Mouse (Mus musculus): ENCODE results near the gene Tmem251.

Tmem251 gene

DNA sequence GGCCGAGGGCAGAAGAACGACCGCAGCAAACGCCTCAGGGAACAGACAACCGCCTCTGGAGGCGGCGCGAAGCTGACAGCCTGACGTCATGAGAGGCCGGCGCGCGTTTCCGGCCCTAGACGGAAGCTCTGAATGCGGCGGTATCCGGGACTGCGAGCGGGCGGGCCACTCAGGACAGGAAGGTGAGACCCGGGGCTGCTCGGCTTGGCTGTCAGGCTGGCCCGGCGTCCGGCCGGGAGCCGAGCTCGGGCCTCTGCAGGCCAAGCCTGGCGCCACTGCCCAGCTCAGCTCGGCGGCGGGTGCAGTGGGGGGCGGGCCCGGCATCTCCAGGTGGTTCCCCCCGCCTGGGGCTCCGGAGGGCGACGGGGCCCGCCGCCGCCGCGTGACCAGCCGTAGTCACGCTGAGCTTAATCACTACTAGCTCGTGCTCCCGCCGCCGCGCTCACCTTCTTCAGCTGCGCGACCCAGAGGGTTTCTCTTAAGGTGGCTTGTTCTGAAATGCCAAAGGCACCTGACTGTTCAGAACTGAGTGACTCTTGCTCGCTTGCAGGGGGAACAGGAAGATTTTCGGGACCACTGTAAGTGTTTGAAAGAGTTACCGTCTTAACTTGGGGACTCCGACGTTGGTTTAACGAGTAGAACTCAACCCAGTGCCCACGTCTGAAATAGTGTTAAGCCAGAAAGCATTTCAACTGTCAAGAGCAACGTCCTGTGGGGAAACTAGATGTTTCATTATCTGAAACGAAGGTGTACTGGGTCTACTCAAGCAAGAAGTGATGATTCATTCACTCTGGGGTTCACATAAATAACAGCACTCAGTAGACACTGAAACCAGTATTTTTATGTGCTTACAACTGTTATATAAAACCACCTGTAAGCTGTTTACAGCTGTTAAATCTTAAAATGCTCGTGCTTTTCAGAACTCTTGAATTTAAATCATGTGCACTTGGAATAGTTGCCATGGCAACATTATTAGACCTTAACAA is at the start of gene Tmem251, which contains the start of gene Moap1:
Gene Tmem251, plus strand, starts transcription at position 174 of the 986 bp plus-strand sequence.
Gene Moap1, minus strand, starts transcription at position 73 of the 986 bp plus-strand sequence.
- peak; percentile 66 for DNase-seq (ENCODE audit: low read depth, low spot score)

GRCm38 (mm10) chr12:102695369-102696239 is 48.0 kb upstream of the Tmem251 start:
- no peak for DNase-seq (ENCODE audit: low read depth, low spot score)

GRCm38 (mm10) chr12:102696635-102697354 is 46.8 kb upstream of the Tmem251 start:
- no peak for DNase-seq (ENCODE audit: low read depth, low spot score)

GRCm38 (mm10) chr12:102697381-102697780 is 46.2 kb upstream of the Tmem251 start:
- no peak for DNase-seq (ENCODE audit: low read depth, low spot score)

DNA sequence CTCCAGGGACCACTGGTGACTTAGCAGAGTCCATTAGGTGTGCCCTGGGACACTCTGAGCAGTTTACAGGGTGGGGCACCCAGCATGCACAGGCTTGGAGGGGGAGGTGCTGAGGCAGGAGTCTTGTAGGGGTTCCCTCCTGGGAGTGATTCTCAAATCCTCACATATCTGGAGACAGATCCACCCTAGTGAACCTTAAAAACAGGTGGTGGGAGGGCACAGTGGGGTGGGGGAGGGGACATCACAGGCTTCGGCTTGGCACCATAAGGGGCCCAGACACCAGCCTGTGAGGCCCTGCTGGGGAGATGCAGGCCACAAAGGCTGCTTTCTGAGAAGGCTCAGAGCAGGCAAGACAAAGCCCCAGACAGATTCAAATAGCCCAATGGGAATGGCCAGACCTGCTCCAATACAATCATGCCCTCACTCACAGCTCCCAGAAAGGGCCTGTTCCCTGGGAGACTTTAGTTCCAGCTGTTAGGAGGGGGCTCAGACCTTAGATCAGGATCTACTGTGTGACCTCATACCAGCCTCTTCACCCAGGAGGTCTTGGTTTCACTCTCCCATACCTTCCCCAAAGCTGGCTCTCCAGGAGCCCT is 45.4 kb upstream of the Tmem251 start:
- DNase-seq (ENCODE audit: low read depth, low spot score) = no peak

- no peak for DNase-seq (ENCODE audit: low read depth, low spot score)
Measured at GRCm38 (mm10) chr12:102699156-102699555, 44.4 kb upstream of the Tmem251 start.

DNA sequence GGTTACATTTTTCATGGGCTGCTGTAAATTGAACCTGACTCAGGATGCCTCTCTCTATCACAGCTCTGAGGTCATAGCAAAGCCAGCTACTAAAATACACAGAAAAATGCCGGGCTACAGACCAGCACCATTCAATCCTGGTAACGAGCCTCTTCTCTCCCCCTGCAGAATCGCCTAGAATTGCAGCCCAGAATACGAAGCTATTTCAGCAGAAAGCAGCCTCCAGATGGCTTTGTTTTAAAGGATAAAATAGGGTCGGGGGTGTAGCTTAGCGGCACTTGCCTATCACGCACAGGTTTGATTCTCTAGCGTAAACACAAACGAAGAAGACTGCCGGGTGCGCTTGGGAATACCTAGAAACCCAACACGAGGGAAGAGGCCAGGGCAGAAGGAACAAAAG is 43.1 kb upstream of the Tmem251 start:
- no peak for DNase-seq (ENCODE audit: low read depth, low spot score)

DNA sequence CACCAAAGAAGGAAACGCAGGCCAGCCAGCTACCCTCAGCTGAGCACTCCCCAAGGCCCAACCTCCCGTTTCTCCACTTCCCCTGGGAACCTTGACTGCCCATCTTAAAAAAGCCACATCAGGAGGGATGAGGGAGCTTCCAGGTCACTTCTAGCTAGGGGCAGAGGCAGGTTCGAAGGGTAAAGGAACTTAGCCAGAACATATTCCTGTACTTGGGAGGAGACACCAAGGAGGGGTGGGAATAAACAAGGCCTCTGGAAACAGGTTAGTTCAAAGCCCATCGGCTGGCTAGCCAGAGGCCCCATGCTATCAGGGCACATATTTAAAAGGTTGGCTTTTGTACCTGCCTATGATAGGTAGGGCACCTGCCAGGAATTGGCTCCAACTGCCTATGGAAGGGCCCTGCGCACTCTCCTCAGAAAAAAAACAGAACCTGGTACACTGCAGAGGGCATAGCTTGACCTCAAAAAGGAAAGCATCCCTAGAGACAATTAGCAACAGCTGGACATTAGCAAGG is 41.8 kb upstream of the Tmem251 start:
- DNase-seq (ENCODE audit: low read depth, low spot score) = no peak

GRCm38 (mm10) chr12:102702356-102703110 is 41.0 kb upstream of the Tmem251 start:
- peak; percentile 71 for DNase-seq (ENCODE audit: low read depth, low spot score)

DNA sequence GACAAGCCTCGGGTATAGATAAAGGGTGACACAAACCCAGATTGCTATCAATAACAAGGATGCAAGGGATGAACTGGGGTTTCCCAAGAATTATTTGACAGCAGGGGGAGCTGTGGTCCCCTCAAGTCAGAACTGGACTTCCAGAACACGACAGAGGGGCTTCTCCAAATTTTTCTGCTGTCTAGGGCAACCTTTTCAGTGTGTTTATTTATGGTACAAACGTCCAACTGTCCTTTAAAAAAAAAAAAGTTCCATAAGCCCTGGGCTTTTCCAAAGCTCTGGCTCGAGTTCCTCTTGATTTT is 40.5 kb upstream of the Tmem251 start:
- no peak for DNase-seq (ENCODE audit: low read depth, low spot score)

DNA sequence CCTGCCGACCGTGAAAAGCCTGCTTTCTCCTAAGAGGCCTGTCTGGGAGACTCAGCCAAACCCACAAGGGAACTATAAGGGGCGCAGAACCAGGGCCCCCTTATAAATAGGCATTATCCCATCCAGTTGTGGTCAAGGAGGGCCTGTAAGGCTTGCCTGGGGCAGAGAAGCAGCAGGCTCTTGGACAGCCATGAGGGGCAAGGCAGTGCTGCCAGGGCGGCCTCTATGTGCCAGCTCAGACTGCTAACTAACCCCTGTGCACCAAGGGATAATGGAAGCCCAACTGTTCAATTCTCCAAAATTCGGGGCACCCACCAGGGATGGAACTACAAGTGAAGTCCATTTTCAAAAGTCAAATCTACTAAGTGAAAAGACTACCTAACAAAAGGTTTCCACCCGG is 40.1 kb upstream of the Tmem251 start:
- no peak for DNase-seq (ENCODE audit: low read depth, low spot score)

GRCm38 (mm10) chr12:102703921-102704408 is 39.6 kb upstream of the Tmem251 start:
- DNase-seq (ENCODE audit: low read depth, low spot score) = no peak

DNA sequence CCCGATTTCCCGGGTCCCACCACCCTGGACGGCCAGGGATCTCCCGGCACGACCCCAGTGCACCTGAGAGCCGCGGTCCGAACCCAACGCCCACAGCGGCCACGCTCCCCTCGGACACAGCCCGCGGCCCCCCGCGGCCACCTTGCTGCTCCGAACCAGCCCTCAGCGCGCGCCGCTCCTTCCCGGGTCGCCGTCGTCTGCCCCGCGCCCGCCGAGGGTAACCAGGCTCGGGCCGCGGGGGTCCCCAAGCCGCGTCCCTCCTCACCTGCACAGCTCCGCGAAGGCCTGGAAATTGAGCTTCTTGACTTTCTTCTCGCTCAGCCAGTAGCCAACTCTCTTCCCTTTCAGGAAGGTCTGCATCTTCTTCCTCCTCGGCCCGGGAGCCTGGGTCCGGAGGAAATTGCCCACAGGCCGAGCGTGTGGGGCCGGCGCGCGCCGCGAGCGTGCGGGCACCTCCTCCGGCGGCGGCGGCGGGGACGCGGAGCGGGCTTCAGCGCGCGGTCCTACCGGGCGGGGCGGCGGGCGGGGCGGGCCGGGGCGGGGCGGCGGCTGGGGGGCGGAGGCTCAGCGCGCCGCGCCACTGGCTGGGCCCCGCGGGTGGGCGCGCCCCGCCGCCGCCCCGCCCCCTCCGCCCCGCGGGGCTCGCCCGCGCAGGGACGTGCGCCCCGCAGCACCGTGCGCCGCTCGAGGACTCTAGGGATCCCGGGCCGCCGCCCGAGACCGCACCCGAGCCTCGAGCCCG is 38.9 kb upstream of the Tmem251 start, which contains the start of gene Itpk1:
Gene Itpk1, minus strand, starts transcription at position 474 of the 742 bp plus-strand sequence.
- DNase-seq (ENCODE audit: low read depth, low spot score) = peak; percentile 54

- DNase-seq (ENCODE audit: low read depth, low spot score) = peak; percentile 62
Measured at GRCm38 (mm10) chr12:102705216-102705871, 38.2 kb upstream of the Tmem251 start.

GRCm38 (mm10) chr12:102705906-102706640 is 37.5 kb upstream of the Tmem251 start:
- DNase-seq (ENCODE audit: low read depth, low spot score) = no peak

DNA sequence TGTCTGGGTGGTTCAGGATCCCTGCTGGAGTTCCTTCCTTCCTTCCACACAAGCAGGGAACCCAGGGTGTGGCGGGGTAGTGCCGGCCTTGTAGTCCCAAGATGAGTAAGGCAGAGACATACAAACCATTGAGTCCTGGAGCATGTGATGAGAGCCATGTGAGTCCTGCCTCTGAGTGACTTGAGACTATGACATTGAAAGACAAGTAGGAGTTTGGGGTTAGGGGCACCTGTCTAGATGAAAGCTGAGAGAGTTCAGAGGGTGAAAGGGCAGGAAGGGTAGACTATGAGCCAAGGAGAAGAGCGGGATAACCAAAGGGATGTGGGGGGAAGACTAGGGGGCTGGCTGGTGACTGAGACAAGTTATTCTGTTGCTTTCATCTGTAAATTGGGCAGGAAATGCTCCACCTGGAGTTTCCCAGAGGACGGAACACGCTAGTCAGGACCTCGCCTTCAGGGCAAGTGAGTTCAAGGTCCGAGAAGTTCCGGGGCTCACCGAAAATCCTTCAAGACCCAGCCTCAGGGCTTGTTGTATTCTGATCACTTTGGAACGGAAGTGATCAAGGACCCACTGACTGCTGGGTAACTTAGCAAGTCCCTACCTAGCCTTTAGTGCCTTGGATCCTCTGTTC is 36.6 kb upstream of the Tmem251 start:
- no peak for DNase-seq (ENCODE audit: low read depth, low spot score)

DNA sequence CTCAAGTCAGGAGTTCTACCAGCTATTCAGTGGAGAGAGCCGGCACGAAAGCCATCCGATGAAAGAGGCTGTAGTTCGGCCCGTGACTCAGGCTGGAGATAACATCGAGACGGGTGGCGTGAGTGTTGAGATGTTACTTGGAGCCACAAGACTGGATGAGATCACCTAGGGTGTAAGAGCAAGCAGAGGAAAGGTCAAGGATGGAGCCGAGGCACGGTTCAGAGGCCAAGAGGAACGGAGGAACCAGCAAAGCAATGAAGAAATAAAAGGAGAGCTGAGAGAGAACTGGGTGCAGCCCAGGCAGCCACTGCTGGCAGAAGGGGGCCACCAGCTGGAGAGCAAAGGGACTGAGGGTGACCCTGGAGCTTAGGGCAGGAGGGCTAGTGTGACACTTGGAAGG is 35.3 kb upstream of the Tmem251 start:
- no peak for DNase-seq (ENCODE audit: low read depth, low spot score)

- DNase-seq (ENCODE audit: low read depth, low spot score) = no peak
Measured at GRCm38 (mm10) chr12:102709896-102710295, 33.7 kb upstream of the Tmem251 start.

Data from brain, embryonic 18.5 days (tissue).